Mouse (Mus musculus): ENCODE results near the gene Vrk2. TPM values are rescaled to one million over a fixed set of nuclear protein-coding genes. Genes with fewer than 3 reads are reported as not detected.

Gene Vrk2
- 4.7 and 5.7 TPM in 2 replicates for total RNA-seq (2012; rRNA removed)

DNA sequence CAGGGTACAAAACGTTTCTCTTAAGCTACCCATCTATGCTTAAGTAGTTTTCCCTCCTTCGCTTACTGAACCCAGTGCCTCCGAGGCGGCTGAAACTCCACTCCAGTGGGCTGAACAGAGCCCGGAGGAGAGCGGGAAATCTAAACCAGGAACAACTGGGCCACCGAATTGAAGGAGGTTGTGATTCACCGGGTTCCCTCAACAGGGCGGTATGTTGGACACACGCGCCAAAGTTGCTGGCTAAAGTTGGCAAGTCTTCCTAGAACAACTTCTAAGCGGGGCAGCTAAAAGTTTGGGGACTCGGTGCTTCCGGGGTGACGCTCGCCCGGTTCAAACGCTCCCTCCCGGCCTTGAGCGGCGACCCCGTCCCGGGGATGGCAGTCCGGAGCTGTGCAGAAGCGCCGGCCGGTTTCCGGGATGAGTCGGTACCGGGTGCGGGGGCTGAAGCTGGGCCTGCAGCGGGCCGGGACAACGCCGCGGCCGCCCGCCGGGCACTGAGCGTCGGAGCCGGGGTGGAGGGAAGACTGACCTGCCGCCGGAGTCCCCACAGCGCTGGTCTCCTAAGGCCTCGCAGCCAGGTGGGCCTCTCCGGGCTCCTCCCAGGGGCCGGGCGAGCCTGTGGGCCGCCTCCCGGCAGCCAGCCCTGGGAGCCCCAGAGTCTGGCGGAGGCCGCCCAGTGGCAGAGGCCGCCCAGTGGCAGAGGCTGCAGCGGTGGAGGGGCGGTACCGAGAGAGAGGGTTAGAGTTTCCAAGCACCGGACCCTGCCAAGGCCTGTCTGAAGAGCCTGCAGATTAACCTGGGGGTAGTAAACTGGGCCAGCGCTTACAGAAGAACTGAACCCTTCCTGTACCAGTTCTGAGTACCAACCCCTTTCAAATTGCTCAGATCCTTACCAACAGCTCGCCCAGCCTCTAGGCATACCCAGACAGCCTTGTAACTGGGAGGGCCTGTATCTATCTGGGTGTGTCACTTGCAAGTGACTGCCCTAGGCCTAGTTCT lies at the start of gene Vrk2, which contains the start of gene Gm6899:
Gene Vrk2, minus strand, starts transcription at position 939 of the 999 bp plus-strand sequence.
Gene Gm6899, plus strand, starts transcription at position 181 of the 999 bp plus-strand sequence.
- Histone ChIP-seq H3K36me3 (ENCODE audit: control insufficient read depth, insufficient read depth, low read length, poor library complexity, severe bottlenecking) (no peaks in the 10 kb centered on the region), H3K9ac (ENCODE audit: insufficient read depth, low read depth, low read length, poor library complexity, severe bottlenecking) (peak within 1 kb of the TSS; percentile 82), H3K27ac (ENCODE audit: insufficient read depth, low read depth, low read length, poor library complexity, severe bottlenecking) (no peak within 1 kb of the TSS), H3K4me3 (ENCODE audit: insufficient read depth in 1 of 2, low read depth in 1 of 2, low read length in 2 of 2, poor library complexity in 1 of 2, severe bottlenecking in 1 of 2) (peak within 1 kb of the TSS; percentile 81 to 86), H3K4me1 (ENCODE audit: control insufficient read depth in 2 of 2, insufficient read depth in 2 of 2, low read length in 2 of 2, poor library complexity in 1 of 2) (peaks cover 0 to 2% of the 10 kb centered on the region in 2 experiments; a peak in 2 of 4 replicates), H3K9me3 (ENCODE audit: control insufficient read depth, insufficient read depth, low read depth, low read length) (no peaks in the 10 kb centered on the region)
- DNase-seq (ENCODE audit: low read depth, low spot score): peak; percentile 64
- in situ Hi-C loops (cut with MboI; ENCODE audit: low sequenced_read_pairs in 2 of 2, unreplicated experiment in 2 of 2): no loop called here
- TF ChIP-seq ZC3H11A (IDR thresholded peaks at IDR 0.05; ENCODE audit: borderline replicate concordance, low read depth, low read length): no peak
- TF ChIP-seq ZNF384 (IDR thresholded peaks at IDR 0.05; ENCODE audit: low read depth, low read length): no peak
- TF ChIP-seq MAFK (IDR thresholded peaks at IDR 0.05; ENCODE audit: insufficient read depth, low read depth, low read length): no peak
- no peak for TF ChIP-seq CHD2 (IDR thresholded peaks at IDR 0.05; ENCODE audit: low read depth, low read length)
- TF ChIP-seq HCFC1 (IDR thresholded peaks at IDR 0.05; ENCODE audit: borderline replicate concordance, insufficient read depth, low read length): no peak

GRCm38 (mm10) chr11:26642141-26642540 lies 48.3 kb upstream of the Vrk2 start:
- Histone ChIP-seq H3K9me3 (ENCODE audit: control insufficient read depth, insufficient read depth, low read depth, low read length) (no peaks in the 10 kb centered on the region), H3K4me1 (ENCODE audit: control insufficient read depth in 2 of 2, insufficient read depth in 2 of 2, low read length in 2 of 2, poor library complexity in 1 of 2) (no peaks in the 10 kb centered on the region), H3K27ac (ENCODE audit: insufficient read depth, low read depth, low read length, poor library complexity, severe bottlenecking) (no peak overlapping the region), H3K36me3 (ENCODE audit: control insufficient read depth, insufficient read depth, low read length, poor library complexity, severe bottlenecking) (no peaks in the 10 kb centered on the region), H3K9ac (ENCODE audit: insufficient read depth, low read depth, low read length, poor library complexity, severe bottlenecking) (no peak overlapping the region), H3K4me3 (ENCODE audit: insufficient read depth in 1 of 2, low read depth in 1 of 2, low read length in 2 of 2, poor library complexity in 1 of 2, severe bottlenecking in 1 of 2) (no peak overlapping the region)
- in situ Hi-C loops (cut with MboI; ENCODE audit: low sequenced_read_pairs in 2 of 2, unreplicated experiment in 2 of 2): no loop called here
- DNase-seq (ENCODE audit: low read depth, low spot score): no peak
- TF ChIP-seq CHD2 (IDR thresholded peaks at IDR 0.05; ENCODE audit: low read depth, low read length) (no peak), ZC3H11A (IDR thresholded peaks at IDR 0.05; ENCODE audit: borderline replicate concordance, low read depth, low read length) (no peak), MAFK (IDR thresholded peaks at IDR 0.05; ENCODE audit: insufficient read depth, low read depth, low read length) (no peak), HCFC1 (IDR thresholded peaks at IDR 0.05; ENCODE audit: borderline replicate concordance, insufficient read depth, low read length) (no peak), ZNF384 (IDR thresholded peaks at IDR 0.05; ENCODE audit: low read depth, low read length) (no peak)

DNA sequence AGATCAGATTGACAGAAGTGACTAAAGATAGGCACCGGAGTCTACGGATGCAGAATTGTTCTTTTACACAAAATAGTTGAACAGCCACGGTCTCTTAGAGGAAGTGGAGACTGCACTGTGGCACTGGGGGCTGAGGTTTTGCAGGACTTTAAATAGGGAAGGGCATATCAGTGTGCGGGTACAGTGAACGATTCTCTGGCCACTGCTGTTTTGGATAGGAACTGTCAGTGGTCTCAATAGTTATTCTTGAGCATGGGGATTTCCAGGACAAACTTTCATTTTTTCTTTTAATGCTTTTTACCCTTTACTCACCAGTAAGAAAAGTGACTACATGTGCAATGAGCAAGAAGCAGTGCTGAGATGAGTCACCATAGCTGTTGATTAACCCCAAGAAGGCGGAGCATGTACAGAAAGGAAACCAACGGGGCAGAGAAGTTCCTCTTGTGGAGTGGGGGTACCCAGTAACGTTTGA lies 46.6 kb upstream of the Vrk2 start:
- in situ Hi-C loops (cut with MboI; ENCODE audit: low sequenced_read_pairs in 2 of 2, unreplicated experiment in 2 of 2): no loop called here
- no peak for TF ChIP-seq MAFK (IDR thresholded peaks at IDR 0.05; ENCODE audit: insufficient read depth, low read depth, low read length)
- no peak for TF ChIP-seq HCFC1 (IDR thresholded peaks at IDR 0.05; ENCODE audit: borderline replicate concordance, insufficient read depth, low read length)
- TF ChIP-seq ZNF384 (IDR thresholded peaks at IDR 0.05; ENCODE audit: low read depth, low read length): no peak
- TF ChIP-seq CHD2 (IDR thresholded peaks at IDR 0.05; ENCODE audit: low read depth, low read length): no peak
- no peak for TF ChIP-seq ZC3H11A (IDR thresholded peaks at IDR 0.05; ENCODE audit: borderline replicate concordance, low read depth, low read length)
- DNase-seq (ENCODE audit: low read depth, low spot score): no peak

DNA sequence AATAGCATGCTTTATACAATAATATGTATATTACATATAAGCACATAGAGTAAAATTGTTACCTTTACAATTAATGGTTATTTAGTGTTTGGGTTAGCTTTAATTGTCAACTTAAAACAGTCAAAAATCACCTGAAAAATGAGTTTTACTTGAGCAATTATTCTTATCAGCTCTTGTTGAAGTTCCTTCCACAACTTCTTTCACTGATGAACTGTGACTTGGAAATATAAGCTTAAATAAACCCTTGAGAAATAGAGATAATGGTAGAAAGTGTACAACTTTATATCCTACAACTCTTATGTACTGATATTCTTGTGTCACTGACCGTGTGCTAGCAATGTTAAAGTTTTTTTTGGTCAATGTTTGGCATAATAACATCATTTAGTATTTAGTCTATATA lies 42.4 kb upstream of the Vrk2 start:
- Histone ChIP-seq H3K36me3 (ENCODE audit: control insufficient read depth, insufficient read depth, low read length, poor library complexity, severe bottlenecking) (no peaks in the 10 kb centered on the region), H3K4me3 (ENCODE audit: insufficient read depth in 1 of 2, low read depth in 1 of 2, low read length in 2 of 2, poor library complexity in 1 of 2, severe bottlenecking in 1 of 2) (no peak overlapping the region), H3K27ac (ENCODE audit: insufficient read depth, low read depth, low read length, poor library complexity, severe bottlenecking) (no peak overlapping the region), H3K4me1 (ENCODE audit: control insufficient read depth in 2 of 2, insufficient read depth in 2 of 2, low read length in 2 of 2, poor library complexity in 1 of 2) (no peaks in the 10 kb centered on the region), H3K9ac (ENCODE audit: insufficient read depth, low read depth, low read length, poor library complexity, severe bottlenecking) (no peak overlapping the region), H3K9me3 (ENCODE audit: control insufficient read depth, insufficient read depth, low read depth, low read length) (no peaks in the 10 kb centered on the region)
- TF ChIP-seq HCFC1 (IDR thresholded peaks at IDR 0.05; ENCODE audit: borderline replicate concordance, insufficient read depth, low read length) (no peak), MAFK (IDR thresholded peaks at IDR 0.05; ENCODE audit: insufficient read depth, low read depth, low read length) (no peak), ZNF384 (IDR thresholded peaks at IDR 0.05; ENCODE audit: low read depth, low read length) (no peak)
- in situ Hi-C loops (cut with MboI; ENCODE audit: low sequenced_read_pairs in 2 of 2, unreplicated experiment in 2 of 2): no loop called here
- no peak for DNase-seq (ENCODE audit: low read depth, low spot score)

More for the DNA sequence above, 46.6 kb upstream of the Vrk2 start:
- H3K9ac ChIP-seq (ENCODE audit: insufficient read depth, low read depth, low read length, poor library complexity, severe bottlenecking): no peak overlapping the region
- no peak overlapping the region for H3K27ac ChIP-seq (ENCODE audit: insufficient read depth, low read depth, low read length, poor library complexity, severe bottlenecking)
- no peaks in the 10 kb centered on the region for H3K36me3 ChIP-seq (ENCODE audit: control insufficient read depth, insufficient read depth, low read length, poor library complexity, severe bottlenecking)
- no peak overlapping the region for H3K4me3 ChIP-seq (ENCODE audit: insufficient read depth in 1 of 2, low read depth in 1 of 2, low read length in 2 of 2, poor library complexity in 1 of 2, severe bottlenecking in 1 of 2)
- no peaks in the 10 kb centered on the region for H3K4me1 ChIP-seq (ENCODE audit: control insufficient read depth in 2 of 2, insufficient read depth in 2 of 2, low read length in 2 of 2, poor library complexity in 1 of 2)
- no peaks in the 10 kb centered on the region for H3K9me3 ChIP-seq (ENCODE audit: control insufficient read depth, insufficient read depth, low read depth, low read length)
